Mouse (Mus musculus) hindbrain, embryonic 14.5 days (tissue): ENCODE measurements at regions not wholly inside any gene's neighbourhood (a gene's known extent, or its start where the extent isn't known, plus 50 kb on each side); places are given as distances from the start of the nearest gene placed in this dataset.

Source experiments
- ATAC-seq: fragments of 200-750 bp; cut with Nextera tagmentation; 2 replicates; pipeline ENCODE4 v1.8.0; 2017; ENCODE audit warnings: moderate number of reproducible peaks, mild to moderate bottlenecking, moderate TSS enrichment, moderate library complexity; ENCODE audit not compliant: low FRiP score
- DNase-seq: peaks from one replicate; pipeline ENCODE4 v3.0.0-alpha.2; 2015; ENCODE audit warnings: low spot score
- H3K27ac ChIP-seq: fragments of 300-500 bp; sonication (generic); 2 replicates; pipeline ENCODE4 v1.5.1; 2014; ENCODE audit warnings: mild to moderate bottlenecking, moderate library complexity
- H3K27me3 ChIP-seq: fragments of 300-500 bp; sonication (generic); 2 replicates; pipeline ENCODE4 v1.6.1; 2014; ENCODE audit warnings: mild to moderate bottlenecking, low read length, mixed read lengths; ENCODE audit not compliant: control insufficient read depth, insufficient read depth
- H3K36me3 ChIP-seq: fragments of 300-500 bp; sonication (generic); replicated peaks from 2 replicates; pipeline ENCODE4 v1.6.1; 2014; ENCODE audit not compliant: control insufficient read depth, insufficient read depth
- H3K4me1 ChIP-seq: fragments of 300-500 bp; sonication (generic); replicated peaks from 2 replicates; pipeline ENCODE4 v1.6.1; 2014; ENCODE audit warnings: antibody characterized with exemption, low read length, mixed read lengths; ENCODE audit not compliant: control insufficient read depth, insufficient read depth
- H3K4me2 ChIP-seq: fragments of 300-500 bp; sonication (generic); replicated peaks from 2 replicates; pipeline ENCODE4 v1.6.1; 2014; ENCODE audit warnings: mild to moderate bottlenecking, moderate library complexity
- H3K4me3 ChIP-seq: fragments of 300-500 bp; sonication (generic); replicated peaks from 2 replicates; pipeline ENCODE4 v1.5.1; 2014; ENCODE audit warnings: mild to moderate bottlenecking, low read length
- H3K9ac ChIP-seq: fragments of 300-500 bp; sonication (generic); 2 replicates; pipeline ENCODE4 v1.6.1; 2014
- H3K9me3 ChIP-seq: fragments of 300-500 bp; sonication (generic); 2 replicates; pipeline ENCODE4 v1.6.1; 2016; ENCODE audit warnings: low read length; ENCODE audit not compliant: control insufficient read depth
- WGBS: fragments of 180-500 bp; shearing (Covaris S2); extraction: QIAGEN DNeasy Blood & Tissue Kit; methylation state at CpG from one replicate; pipeline ENCODE4 v1.1.7; 2014; 5-methylcytosine and 5-hydroxymethylcytosine counted together

- H3K36me3 ChIP-seq: no peaks in the 10 kb centered on the region
- H3K4me3 ChIP-seq: no peak overlapping the region
- H3K9me3 ChIP-seq: no peaks in the 10 kb centered on the region
- 88% methylated on average over 6 of the region's 6 CpGs for WGBS
- no peak for DNase-seq
- no peak overlapping the region for H3K27ac ChIP-seq
- no peak overlapping the region for H3K9ac ChIP-seq
- H3K27me3 ChIP-seq: no peaks in the 10 kb centered on the region
- H3K4me1 ChIP-seq: no peaks in the 10 kb centered on the region
- no peak overlapping the region for H3K4me2 ChIP-seq
- no peak for ATAC-seq
Observed at GRCm38 (mm10) chr2:148500235-148500936, 57.0 kb upstream of the Cd93 start.

- 79% methylated on average over 12 of the region's 12 CpGs for WGBS
- Histone ChIP-seq H3K9ac (no peak overlapping the region), H3K27ac (no peak overlapping the region), H3K9me3 (no peaks in the 10 kb centered on the region), H3K36me3 (no peaks in the 10 kb centered on the region), H3K4me1 (no peaks in the 10 kb centered on the region), H3K27me3 (no peaks in the 10 kb centered on the region), H3K4me3 (no peak overlapping the region), H3K4me2 (no peak overlapping the region)
- DNase-seq (peak; percentile 31), ATAC-seq (no peak)
Observed at GRCm38 (mm10) chr2:148497452-148498302, 54.3 kb upstream of the Cd93 start.

GRCm38 (mm10) chr2:148496151-148497040, 53.0 kb upstream of the Cd93 start:
- H3K27ac ChIP-seq: no peak overlapping the region
- DNase-seq (no peak), ATAC-seq (no peak)
- no peak overlapping the region for H3K4me3 ChIP-seq
- 89% methylated on average over 6 of the region's 6 CpGs for WGBS
- no peak overlapping the region for H3K9ac ChIP-seq
- H3K27me3 ChIP-seq: no peaks in the 10 kb centered on the region
- no peak overlapping the region for H3K4me2 ChIP-seq
- H3K9me3 ChIP-seq: no peaks in the 10 kb centered on the region
- H3K4me1 ChIP-seq: no peaks in the 10 kb centered on the region
- H3K36me3 ChIP-seq: no peaks in the 10 kb centered on the region

GRCm38 (mm10) chr2:148495485-148495884, 52.1 kb upstream of the Cd93 start:
- no peak overlapping the region for H3K4me3 ChIP-seq
- ATAC-seq (no peak), DNase-seq (no peak)
- H3K27me3 ChIP-seq: no peaks in the 10 kb centered on the region
- no peaks in the 10 kb centered on the region for H3K4me1 ChIP-seq
- H3K9ac ChIP-seq: no peak overlapping the region
- no peaks in the 10 kb centered on the region for H3K36me3 ChIP-seq
- H3K27ac ChIP-seq: no peak overlapping the region
- 73% methylated on average over 3 of the region's 3 CpGs for WGBS
- no peak overlapping the region for H3K4me2 ChIP-seq
- H3K9me3 ChIP-seq: no peaks in the 10 kb centered on the region

- no peak for ATAC-seq
- no peak overlapping the region for H3K9ac ChIP-seq
- no peaks in the 10 kb centered on the region for H3K4me1 ChIP-seq
Observed at GRCm38 (mm10) chr2:148493281-148493680, 49.9 kb upstream of the Cd93 start.

More at GRCm38 (mm10) chr2:148493281-148493680, 49.9 kb upstream of the Cd93 start:
- H3K36me3 ChIP-seq: no peaks in the 10 kb centered on the region
- no peaks in the 10 kb centered on the region for H3K9me3 ChIP-seq
- no peak overlapping the region for H3K4me3 ChIP-seq
- DNase-seq: no peak
- H3K4me2 ChIP-seq: no peak overlapping the region
- no peaks in the 10 kb centered on the region for H3K27me3 ChIP-seq
- no peak overlapping the region for H3K27ac ChIP-seq
